Mouse (Mus musculus) Patski (cell line): ENCODE data around the gene Pfkfb3. TPM values are rescaled to one million over a fixed set of nuclear protein-coding genes. Genes with fewer than 3 reads are reported as not detected.

Experiments
- ATAC-seq: fragments of 100-300 bp; one replicate; pipeline ENCODE4 v1.8.0; 2021
- CTCF ChIA-PET: fragments of 350-600 bp; sonication (Branson Sonifier 250); formaldehyde crosslinking; loops from one replicate; lab custom pipeline; 2022; ENCODE audit warnings: inconsistent platforms; lab: Charles Lee
- POLR2A ChIA-PET: fragments of 350-600 bp; sonication (Branson Sonifier 250); formaldehyde crosslinking; loops from one replicate; lab custom pipeline; 2022; ENCODE audit warnings: antibody characterized with exemption, inconsistent platforms; lab: Charles Lee
- DNase-seq: peaks from one replicate; pipeline ENCODE4 v3.0.0-alpha.2; 2011; ENCODE audit warnings: low read depth, low spot score
- H3K27me3 ChIP-seq: fragments of 371-371 bp; one replicate; pipeline ENCODE4 v1.5.1; 2021
- CTCF ChIP-seq: fragments of 100-300 bp; IDR thresholded peaks from one replicate; pipeline ENCODE4 v1.5.1; 2021
- in situ Hi-C: fragments of 300-500 bp; cut with MboI; formaldehyde crosslinking; loops from 3 replicates; pipeline ENCODE4 v1.11.1; 2018; ENCODE audit warnings: low pct_unique_long_range_greater_than_20kb, mixed read lengths
- polyA plus RNA-seq: library from polyadenylated mRNA; unstranded; gene quantifications from one replicate; pipeline ENCODE4 v1.2.3, GENCODE M21; 2021

Pfkfb3 gene
- polyA plus RNA-seq, 1 experiment from 2014 or later, result 21.2 TPM

GRCm38 (mm10) chr2:11447865-11448264 is 106.0 kb downstream of the Pfkfb3 start:
- POLR2A ChIA-PET, result interaction anchor here (0.5 kb wide), 1 partner anchor 15 kb away, joined by 3 read pairs; no protein-coding TSS in a partner anchor
- no peak for TF ChIP-seq CTCF
- CTCF ChIA-PET, result interaction anchor here (1.5 kb wide), 1 partner anchor 11 kb away, joined by 3 read pairs; no protein-coding TSS in a partner anchor
- DNase-seq (no peak), ATAC-seq (no peak)
- H3K27me3 ChIP-seq, result no peaks in the 10 kb centered on the region
- in situ Hi-C loops, result no loop called here

GRCm38 (mm10) chr2:11445722-11446121 is 108.2 kb downstream of the Pfkfb3 start:
- TF ChIP-seq CTCF, result no peak
- ATAC-seq (no peak), DNase-seq (no peak)
- POLR2A ChIA-PET, result interaction anchor here (0.6 kb wide), 1 partner anchor 27 kb away, joined by 6 read pairs; no protein-coding TSS in a partner anchor
- H3K27me3 ChIP-seq, result no peaks in the 10 kb centered on the region
- in situ Hi-C loops, result no loop called here
- CTCF ChIA-PET, result interaction anchor here (1.2 kb wide), 1 partner anchor 9 kb away, joined by 3 read pairs; no protein-coding TSS in a partner anchor

DNA sequence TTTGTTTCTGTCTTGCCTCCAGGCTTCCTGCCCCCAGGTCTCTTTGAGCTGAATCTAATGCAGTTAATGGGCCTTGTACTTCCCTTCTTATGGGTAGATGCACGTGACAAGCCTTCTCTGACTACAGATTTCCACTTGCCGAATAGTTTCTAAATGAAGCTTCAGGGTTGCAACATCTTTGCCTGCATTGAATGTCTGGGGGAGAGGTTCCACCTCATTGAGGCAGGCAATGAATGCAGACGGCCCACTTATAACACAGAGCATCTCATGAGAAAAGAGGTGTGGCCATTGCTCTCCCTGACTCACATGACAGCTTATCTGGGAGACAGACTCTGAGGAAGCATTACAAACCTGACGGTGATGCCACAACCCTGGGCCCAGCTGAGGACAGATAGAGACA is 112.0 kb downstream of the Pfkfb3 start:
- ChIA-PET CTCF (no interaction called here), POLR2A (interaction anchor here (0.8 to 1.5 kb wide), 2 partner anchors 19 to 66 kb away, joined by 3 read pairs; no protein-coding TSS in a partner anchor)
- peak; percentile 61 for DNase-seq
- in situ Hi-C loops, result no loop called here
- no peak for TF ChIP-seq CTCF
- no peaks in the 10 kb centered on the region for H3K27me3 ChIP-seq
- ATAC-seq, result peak; percentile 94

- no peak for TF ChIP-seq CTCF
- ATAC-seq (no peak), DNase-seq (no peak)
- in situ Hi-C loops, result no loop called here
- no peaks in the 10 kb centered on the region for H3K27me3 ChIP-seq
- CTCF ChIA-PET, result no interaction called here
- POLR2A ChIA-PET, result interaction anchor here (0.7 kb wide), 1 partner anchor 97 kb away, joined by 8 read pairs; no protein-coding TSS in a partner anchor
Observed at GRCm38 (mm10) chr2:11438231-11438954, 115.5 kb downstream of the Pfkfb3 start.

- CTCF ChIA-PET, result interaction anchor here (0.7 to 1.0 kb wide), 3 partner anchors 9 to 105 kb away, joined by 3 read pairs; no protein-coding TSS in a partner anchor
- TF ChIP-seq CTCF, result no peak
- in situ Hi-C loops, result no loop called here
- POLR2A ChIA-PET, result no interaction called here
- no peak for DNase-seq
- H3K27me3 ChIP-seq, result no peaks in the 10 kb centered on the region
- no peak for ATAC-seq
Observed at GRCm38 (mm10) chr2:11436353-11436752, 117.5 kb downstream of the Pfkfb3 start.

DNA sequence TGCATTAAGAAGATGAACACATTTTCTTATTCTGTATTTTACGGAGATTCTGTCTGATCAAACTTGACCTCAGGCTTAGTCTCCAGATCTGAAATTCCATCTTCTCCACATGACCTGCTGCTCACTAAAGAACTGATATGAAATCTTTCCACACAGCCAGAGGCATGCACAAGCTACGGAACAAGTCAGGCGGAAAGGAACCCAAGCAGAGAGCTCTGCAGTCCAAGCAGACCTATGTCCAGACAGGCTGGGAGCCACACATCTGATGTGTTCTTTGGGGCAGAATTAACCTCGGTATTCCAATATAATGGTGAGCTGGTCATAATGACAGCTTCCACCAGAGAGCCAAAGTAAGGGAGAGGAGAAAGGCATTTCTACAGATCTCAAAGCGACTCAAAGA is 120.5 kb downstream of the Pfkfb3 start:
- no peak for TF ChIP-seq CTCF
- POLR2A ChIA-PET, result no interaction called here
- ATAC-seq (no peak), DNase-seq (no peak)
- in situ Hi-C loops, result no loop called here
- H3K27me3 ChIP-seq, result no peaks in the 10 kb centered on the region
- CTCF ChIA-PET, result interaction anchor here (0.8 to 1.0 kb wide), 2 partner anchors 12 to 22 kb away, joined by 3 to 4 read pairs; no protein-coding TSS in a partner anchor

GRCm38 (mm10) chr2:11429538-11429937 is 124.3 kb downstream of the Pfkfb3 start:
- ATAC-seq (peak; percentile 97), DNase-seq (peak; percentile 91)
- no peaks in the 10 kb centered on the region for H3K27me3 ChIP-seq
- TF ChIP-seq CTCF, result no peak
- ChIA-PET POLR2A (interaction anchor here (0.6 to 1.1 kb wide), 2 partner anchors 10 to 32 kb away, joined by 3 read pairs; no protein-coding TSS in a partner anchor), CTCF (interaction anchor here (1.1 to 1.3 kb wide), 3 partner anchors 24 to 95 kb away, joined by 3 read pairs; no protein-coding TSS in a partner anchor)
- in situ Hi-C loops, result loop anchor here (5.0 to 10.0 kb wide), 3 partner anchors 33 to 95 kb away; no protein-coding TSS in a partner anchor

DNA sequence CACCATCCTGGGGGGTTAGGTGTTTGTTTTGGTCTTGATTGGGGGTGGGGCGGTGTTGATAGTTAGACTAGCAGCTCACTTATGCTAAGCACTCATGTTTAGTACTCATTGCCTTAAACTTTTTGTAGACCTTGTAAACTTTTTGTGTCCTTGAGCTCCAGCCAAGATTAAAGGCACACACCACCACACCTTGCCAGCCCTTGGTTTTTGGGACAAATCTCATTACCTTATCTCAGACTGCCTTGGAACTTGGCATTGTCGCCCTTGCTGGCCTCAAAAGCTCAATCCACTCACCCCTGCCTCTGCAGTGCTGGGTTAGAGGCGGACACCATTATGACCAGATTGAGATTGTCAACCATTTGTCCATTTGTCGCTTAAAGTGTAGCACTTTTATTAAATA is 125.3 kb downstream of the Pfkfb3 start:
- in situ Hi-C loops, result loop anchor here (5.0 to 10.0 kb wide), 3 partner anchors 34 to 94 kb away; no protein-coding TSS in a partner anchor
- no peak for TF ChIP-seq CTCF
- DNase-seq (no peak), ATAC-seq (no peak)
- POLR2A ChIA-PET, result no interaction called here
- no peaks in the 10 kb centered on the region for H3K27me3 ChIP-seq
- CTCF ChIA-PET, result interaction anchor here (1.2 to 1.6 kb wide), 5 partner anchors 8 to 114 kb away, joined by 3 to 4 read pairs (median 4); no protein-coding TSS in a partner anchor

- CTCF ChIA-PET, result interaction anchor here (1.2 to 2.7 kb wide), 7 partner anchors 9 to 115 kb away, joined by 3 to 7 read pairs (median 4); no protein-coding TSS in a partner anchor
- in situ Hi-C loops, result loop anchor here (5.0 to 10.0 kb wide), 3 partner anchors 35 to 93 kb away; no protein-coding TSS in a partner anchor
Observed at GRCm38 (mm10) chr2:11427596-11427995, 126.3 kb downstream of the Pfkfb3 start.

GRCm38 (mm10) chr2:11426379-11426778 is 127.5 kb downstream of the Pfkfb3 start:
- no peak for TF ChIP-seq CTCF
- ATAC-seq (no peak), DNase-seq (no peak)
- CTCF ChIA-PET, result interaction anchor here (0.8 to 2.7 kb wide), 9 partner anchors 13 to 94 kb away, joined by 3 to 7 read pairs (median 3); no protein-coding TSS in a partner anchor
- no peaks in the 10 kb centered on the region for H3K27me3 ChIP-seq
- in situ Hi-C loops, result loop anchor here (5.0 to 10.0 kb wide), 3 partner anchors 36 to 92 kb away; no protein-coding TSS in a partner anchor
- POLR2A ChIA-PET, result interaction anchor here (0.6 kb wide), 1 partner anchor 54 kb away, joined by 3 read pairs; no protein-coding TSS in a partner anchor

More at GRCm38 (mm10) chr2:11427596-11427995, 126.3 kb downstream of the Pfkfb3 start:
- DNase-seq (no peak), ATAC-seq (no peak)
- TF ChIP-seq CTCF, result no peak
- POLR2A ChIA-PET, result no interaction called here
- H3K27me3 ChIP-seq, result no peaks in the 10 kb centered on the region
